Mouse (Mus musculus) lung, embryonic 14.5 days (tissue): Measurements from ENCODE around the gene Fam221b. TPM values are rescaled to one million over a fixed set of nuclear protein-coding genes. Genes with fewer than 3 reads are reported as not detected.

ENCODE experiments used
- ATAC-seq: fragments of 200-750 bp; cut with Nextera tagmentation; 2 replicates; pipeline ENCODE4 v1.8.0; 2017; ENCODE audit warnings: mild to moderate bottlenecking, moderate TSS enrichment, moderate library complexity; ENCODE audit not compliant: insufficient read depth
- DNase-seq: peaks from one replicate; pipeline ENCODE4 v3.0.0-alpha.2; 2015
- H3K27ac ChIP-seq: fragments of 300-500 bp; sonication (generic); 2 replicates; pipeline ENCODE4 v1.5.1; 2014; ENCODE audit warnings: low read depth, mild to moderate bottlenecking, moderate library complexity
- H3K27me3 ChIP-seq: fragments of 300-500 bp; sonication (generic); 2 replicates; pipeline ENCODE4 v1.6.1; 2014; ENCODE audit warnings: low read length, control low read depth; ENCODE audit not compliant: insufficient read depth
- H3K36me3 ChIP-seq: fragments of 300-500 bp; sonication (generic); 2 replicates; pipeline ENCODE4 v1.6.1; 2014; ENCODE audit warnings: control low read depth; ENCODE audit not compliant: insufficient read depth
- H3K4me1 ChIP-seq: fragments of 300-500 bp; sonication (generic); 2 replicates; pipeline ENCODE4 v1.6.1; 2014; ENCODE audit warnings: antibody characterized with exemption, control low read depth; ENCODE audit not compliant: insufficient read depth
- H3K4me2 ChIP-seq: fragments of 300-500 bp; sonication (generic); 2 replicates; pipeline ENCODE4 v1.6.1; 2014; ENCODE audit warnings: mild to moderate bottlenecking
- H3K4me3 ChIP-seq: fragments of 300-500 bp; sonication (generic); 2 replicates; pipeline ENCODE4 v1.5.1; 2014; ENCODE audit warnings: low read depth, low read length
- H3K9ac ChIP-seq: fragments of 300-500 bp; sonication (generic); 2 replicates; pipeline ENCODE4 v1.6.1; 2014
- H3K9me3 ChIP-seq: fragments of 300-500 bp; sonication (generic); 2 replicates; pipeline ENCODE4 v1.6.1; 2016; ENCODE audit warnings: low read depth, low read length, control low read depth
- CTCF ChIP-seq: IDR thresholded peaks from 2 replicates; pipeline ENCODE4 v1.5.1; 2016; ENCODE audit warnings: antibody characterized with exemption, low read depth
- WGBS: fragments of 180-500 bp; shearing (Covaris S2); extraction: QIAGEN DNeasy Blood & Tissue Kit; methylation state at CpG from one replicate; pipeline ENCODE4 v1.1.7; 2014; 5-methylcytosine and 5-hydroxymethylcytosine counted together
- polyA plus RNA-seq: library from polyadenylated mRNA; unstranded; fragments of >200 nt; fragmentation: Nextera tagmentation; extraction: Ambion mirVana; gene quantifications from 2 replicates; pipeline ENCODE4 v1.2.1, GENCODE M21; 2014

Gene Fam221b
- polyA plus RNA-seq, 1 experiment from 2014 or later: 3.2 TPM

DNA sequence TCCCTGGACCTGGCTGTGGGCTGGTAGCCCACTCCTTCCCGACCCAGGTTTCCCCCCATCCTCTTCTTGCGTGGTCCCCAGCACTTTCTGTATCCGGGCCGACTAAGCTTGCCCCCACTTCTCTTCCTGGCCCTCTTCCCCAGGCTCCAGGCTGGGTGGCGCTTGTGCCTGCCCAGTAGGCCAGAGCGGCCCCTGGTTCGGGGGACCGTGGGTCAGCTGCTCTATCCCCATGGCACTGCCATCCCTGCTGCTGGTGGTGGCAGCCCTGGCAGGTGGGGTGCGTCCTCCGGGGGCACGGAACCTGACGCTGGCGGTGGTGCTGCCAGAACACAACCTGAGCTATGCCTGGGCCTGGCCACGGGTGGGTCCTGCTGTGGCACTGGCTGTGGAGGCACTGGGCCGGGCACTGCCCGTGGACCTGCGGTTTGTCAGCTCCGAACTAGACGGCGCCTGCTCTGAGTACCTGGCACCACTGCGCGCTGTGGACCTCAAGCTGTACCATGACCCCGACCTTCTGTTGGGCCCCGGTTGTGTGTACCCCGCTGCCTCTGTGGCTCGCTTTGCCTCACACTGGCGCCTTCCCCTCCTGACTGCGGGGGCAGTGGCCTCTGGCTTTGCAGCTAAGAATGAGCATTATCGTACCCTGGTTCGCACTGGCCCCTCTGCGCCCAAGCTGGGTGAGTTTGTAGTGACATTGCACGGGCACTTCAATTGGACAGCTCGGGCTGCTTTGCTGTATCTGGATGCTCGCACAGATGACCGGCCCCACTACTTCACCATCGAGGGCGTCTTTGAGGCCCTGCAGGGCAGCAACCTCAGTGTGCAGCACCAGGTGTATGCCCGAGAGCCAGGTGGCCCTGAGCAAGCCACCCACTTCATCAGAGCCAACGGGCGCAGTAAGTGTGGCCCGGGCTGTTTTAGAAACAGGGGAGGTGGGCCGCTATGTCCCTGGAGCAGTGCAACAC lies 36.7 kb downstream of the Fam221b start:
- H3K4me1 ChIP-seq: 0 out of 2 replicates have a peak, but pooled peaks cover 7% of the 10 kb centered on the region
- ATAC-seq: peak; percentile 19; the same call in 1 of the 2 replicates
- peak overlapping the region; percentile 67 for H3K4me3 ChIP-seq
- peak; percentile 15 for DNase-seq
- no peaks in the 10 kb centered on the region for H3K9me3 ChIP-seq
- H3K27ac ChIP-seq: peak overlapping the region; percentile 65; the same call in 1 of the 2 replicates
- H3K36me3 ChIP-seq: no peaks in the 10 kb centered on the region
- H3K27me3 ChIP-seq: peaks cover 11% of the 10 kb centered on the region
- H3K4me2 ChIP-seq: peak overlapping the region; percentile 87
- peak overlapping the region; percentile 84 for H3K9ac ChIP-seq
- TF ChIP-seq CTCF: no peak
- WGBS: 41% methylated on average over 42 of the region's 42 CpGs

DNA sequence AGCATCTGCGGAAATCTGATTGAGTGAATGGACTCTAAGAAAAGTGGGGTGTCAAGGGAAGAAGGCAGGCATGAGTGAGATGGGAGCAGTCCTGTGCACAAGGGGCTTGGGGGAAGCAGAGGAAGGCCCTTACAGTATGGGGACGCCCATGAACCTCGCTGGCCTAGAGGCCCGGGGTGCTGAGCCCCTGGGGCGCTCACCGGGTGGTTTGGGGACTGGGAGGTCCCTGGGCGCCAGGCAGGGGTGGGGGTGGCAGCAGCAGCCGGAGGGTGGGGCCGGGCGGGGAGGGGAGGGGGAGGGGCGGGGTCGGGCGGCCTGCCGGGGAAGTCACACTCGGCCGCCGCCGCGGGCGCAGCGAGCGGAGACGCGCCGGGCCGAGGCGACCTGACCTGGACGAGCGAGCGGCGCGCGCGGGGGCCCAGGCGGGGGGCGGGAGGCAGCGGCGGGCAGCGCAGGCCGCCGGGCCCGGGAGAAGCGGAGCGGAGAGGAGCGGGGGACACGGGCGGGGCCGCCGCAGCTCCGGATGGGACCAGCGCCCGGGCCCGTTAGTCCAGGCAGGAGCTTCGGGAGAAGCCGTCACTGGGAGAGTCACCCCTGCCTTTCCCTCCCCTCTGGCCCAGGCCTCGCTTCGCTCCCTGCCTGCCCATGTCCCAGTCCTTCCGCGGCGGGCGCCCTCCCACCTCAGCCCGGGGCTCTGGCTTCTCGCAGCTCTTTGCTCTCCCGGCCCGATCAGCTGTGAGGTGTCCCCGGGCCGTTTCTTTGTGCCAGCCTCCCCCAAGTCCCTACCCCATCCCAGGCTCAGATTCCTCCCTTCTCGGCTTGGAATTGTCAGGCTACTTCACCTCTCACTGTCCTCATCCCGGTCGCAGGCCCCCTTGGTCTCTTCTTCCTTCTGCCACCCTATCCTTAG lies 37.6 kb downstream of the Fam221b start, which contains the start of gene Npr2:
Gene Npr2 (plus strand): TSS at position 890 of the 910 bp plus-strand sequence.
- peak; percentile 71 for ATAC-seq
- Histone ChIP-seq H3K4me1 (0 out of 2 replicates have a peak, but pooled peaks cover 7% of the 10 kb centered on the region), H3K4me3 (peak within 1 kb of the TSS; percentile 67), H3K9me3 (no peaks in the 10 kb centered on the region), H3K36me3 (no peaks in the 10 kb centered on the region), H3K27me3 (peaks cover 11% of the 10 kb centered on the region), H3K27ac (peak within 1 kb of the TSS; percentile 65), H3K9ac (peak within 1 kb of the TSS; percentile 84), H3K4me2 (peak within 1 kb of the TSS; percentile 87)
- no peak for TF ChIP-seq CTCF
- 1% methylated on average over 55 of the region's 70 CpGs for WGBS
- peak; percentile 73 for DNase-seq

DNA sequence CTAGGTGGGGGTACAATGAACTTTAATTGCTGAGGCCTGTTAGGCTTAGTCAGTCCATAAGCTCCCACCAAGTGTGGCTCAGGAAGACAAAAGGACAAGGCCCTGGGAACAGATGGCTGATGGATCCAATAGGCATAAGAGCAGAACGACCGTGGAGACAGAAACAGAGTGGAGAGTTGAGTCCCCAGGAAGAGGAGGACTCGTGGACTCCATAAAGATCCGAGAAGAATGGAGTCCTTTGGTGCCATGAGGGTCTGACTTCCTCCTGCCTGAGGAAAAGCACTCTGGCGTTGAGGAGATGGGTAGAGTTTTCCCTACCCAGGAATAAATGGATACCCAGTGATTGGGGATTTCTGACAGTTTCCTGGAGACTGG lies 38.3 kb downstream of the Fam221b start:
- Histone ChIP-seq H3K9ac (peak overlapping the region; percentile 84; the same call in 1 of the 2 replicates), H3K4me1 (0 out of 2 replicates have a peak, but pooled peaks cover 7% of the 10 kb centered on the region), H3K36me3 (no peaks in the 10 kb centered on the region), H3K9me3 (peaks cover 3% of the 10 kb centered on the region), H3K27me3 (peaks cover 11% of the 10 kb centered on the region), H3K27ac (peak overlapping the region; percentile 65; the same call in 1 of the 2 replicates), H3K4me2 (peak overlapping the region; percentile 87), H3K4me3 (peak overlapping the region; percentile 67)
- DNase-seq (peak; percentile 23), ATAC-seq (peak; percentile 3; the same call in 1 of the 2 replicates)
- TF ChIP-seq CTCF: no peak
- 27% methylated on average over 5 of the region's 5 CpGs for WGBS

DNA sequence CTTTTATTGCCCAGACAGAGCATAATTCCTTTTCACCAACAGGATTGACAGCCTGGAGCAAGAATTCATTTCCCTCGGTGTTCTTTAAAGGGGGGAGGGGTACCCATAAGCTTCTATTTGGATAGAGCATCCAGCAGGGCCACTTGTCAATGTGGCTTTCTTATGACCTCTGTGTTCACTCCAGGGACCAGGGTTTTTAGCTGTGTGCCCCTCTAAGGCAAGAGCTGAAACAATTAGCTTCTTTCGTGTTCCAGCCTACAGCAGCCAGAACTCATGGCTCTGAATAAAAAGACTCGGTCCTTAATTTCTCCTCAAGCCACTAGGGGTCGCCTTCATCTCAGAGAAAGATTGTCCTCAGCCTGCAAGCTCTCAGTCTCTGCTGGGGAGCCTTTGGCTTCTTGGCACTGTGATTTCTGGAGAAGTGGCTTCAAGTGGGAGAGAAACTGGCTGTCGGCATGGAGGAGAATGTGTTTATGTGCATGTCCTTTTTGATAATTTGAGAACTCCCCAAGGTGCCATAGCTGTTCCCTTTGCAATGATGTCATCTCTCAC lies 38.8 kb downstream of the Fam221b start:
- H3K4me2 ChIP-seq: peak overlapping the region; percentile 87; the same call in 1 of the 2 replicates
- peak; percentile 73 for ATAC-seq
- H3K27ac ChIP-seq: no peak overlapping the region
- peaks cover 9% of the 10 kb centered on the region for H3K9me3 ChIP-seq
- no peaks in the 10 kb centered on the region for H3K36me3 ChIP-seq
- TF ChIP-seq CTCF: peak; percentile 90
- H3K4me3 ChIP-seq: no peak overlapping the region
- DNase-seq: peak; percentile 96
- H3K4me1 ChIP-seq: 0 out of 2 replicates have a peak, but pooled peaks cover 7% of the 10 kb centered on the region
- whole genome bisulfite sequencing: 6% methylated on average over 5 of the region's 5 CpGs
- H3K27me3 ChIP-seq: peaks cover 11% of the 10 kb centered on the region
- no peak overlapping the region for H3K9ac ChIP-seq

DNA sequence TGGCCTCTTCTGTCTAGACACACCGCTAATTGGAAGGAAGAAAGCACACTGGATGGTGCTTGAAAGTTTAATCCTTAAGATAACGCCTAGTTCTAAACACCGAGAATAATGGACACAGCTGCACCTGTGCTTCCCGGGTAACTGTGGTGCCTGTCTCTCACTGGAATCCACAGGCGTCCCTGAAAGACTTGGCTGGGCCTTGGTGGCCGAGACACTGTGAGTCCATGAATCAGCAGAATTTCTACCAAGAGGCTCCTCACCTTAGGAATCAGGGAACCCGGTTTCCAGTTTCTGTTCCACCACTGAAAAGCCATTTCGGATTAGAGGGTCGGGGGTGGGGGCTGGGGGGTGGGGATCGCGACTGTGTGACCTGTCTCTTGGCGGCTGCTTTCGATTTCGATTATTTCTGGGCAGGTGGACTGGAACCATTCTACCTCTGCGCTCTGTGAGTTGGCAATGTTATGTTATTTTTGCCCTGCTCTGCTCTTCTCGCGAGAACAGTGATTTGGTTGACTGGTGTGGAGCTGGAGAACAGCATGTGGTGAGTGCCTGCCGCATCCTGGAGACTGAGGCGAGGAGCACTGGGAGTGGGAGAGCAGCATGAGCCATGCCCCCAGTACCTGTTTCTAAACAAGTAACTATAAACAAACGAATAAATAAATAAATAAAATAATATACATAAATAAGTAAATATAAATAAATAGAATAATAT lies 39.7 kb downstream of the Fam221b start:
- no peak for ATAC-seq
- WGBS: 39% methylated on average over 20 of the region's 20 CpGs
- H3K9ac ChIP-seq: no peak overlapping the region
- no peak overlapping the region for H3K27ac ChIP-seq
- H3K9me3 ChIP-seq: peaks cover 16% of the 10 kb centered on the region
- H3K4me2 ChIP-seq: no peak overlapping the region
- peak; percentile 23 for DNase-seq
- 0 out of 2 replicates have a peak, but pooled peaks cover 7% of the 10 kb centered on the region for H3K4me1 ChIP-seq
- TF ChIP-seq CTCF: no peak
- no peaks in the 10 kb centered on the region for H3K36me3 ChIP-seq
- H3K27me3 ChIP-seq: peaks cover 11% of the 10 kb centered on the region
- H3K4me3 ChIP-seq: no peak overlapping the region
